Mouse (Mus musculus): Measurements from ENCODE around the gene Mapk1.

DNA sequence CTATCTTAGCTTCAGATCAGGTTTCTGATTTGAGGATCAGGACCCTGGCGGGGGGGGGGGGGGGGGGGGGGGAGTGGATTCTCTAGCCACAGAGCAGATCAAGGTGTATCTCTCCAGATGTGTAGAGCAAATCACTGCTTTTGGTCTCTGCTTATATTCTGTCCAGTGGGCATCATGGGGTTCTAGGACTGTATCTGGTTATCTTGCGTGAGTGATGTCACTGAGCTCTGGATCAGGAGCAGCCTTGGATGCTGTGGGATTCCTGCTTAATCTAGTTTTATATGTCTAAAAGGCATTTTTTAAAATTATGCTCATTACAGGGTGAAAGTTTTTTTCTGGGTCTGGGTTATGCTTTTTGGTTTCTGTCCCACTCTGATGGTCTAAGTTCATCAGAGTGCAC is 546 bp upstream of the Mapk1 start:
- TF ChIP-seq CTCF (IDR thresholded peaks at IDR 0.05; ENCODE audit: extremely low read depth, insufficient read depth, low read length) (no peak), POLR2A (IDR thresholded peaks at IDR 0.05; ENCODE audit: extremely low read depth, insufficient read depth, low read length) (no peak)
